Mouse (Mus musculus) intestine, embryonic 16.5 days (tissue): ENCODE results near the gene Olfr1449. TPM values are rescaled to one million over a fixed set of nuclear protein-coding genes. Genes with fewer than 3 reads are reported as not detected.
"Not testable (repeated sequence)": the region's sequence is repeated elsewhere in the genome, so short reads cannot be mapped to it uniquely, and the experiment has no call there.

ENCODE experiments used
- ATAC-seq: fragments of 200-750 bp; cut with Nextera tagmentation; 2 replicates; pipeline ENCODE4 v1.8.0; 2017; ENCODE audit warnings: moderate TSS enrichment, moderate library complexity
- H3K27ac ChIP-seq: fragments of 300-500 bp; sonication (generic); 2 replicates; pipeline ENCODE4 v1.5.1; 2014; ENCODE audit warnings: mild to moderate bottlenecking, low read length
- H3K27me3 ChIP-seq: fragments of 300-500 bp; sonication (generic); replicated peaks from 2 replicates; pipeline ENCODE4 v1.6.1; 2014; ENCODE audit warnings: low read length, control low read depth, mixed read lengths; ENCODE audit not compliant: control insufficient read depth, insufficient read depth
- H3K36me3 ChIP-seq: fragments of 300-500 bp; sonication (generic); 2 replicates; pipeline ENCODE4 v1.6.1; 2014; ENCODE audit warnings: low read length, control low read depth; ENCODE audit not compliant: control insufficient read depth, insufficient read depth
- H3K4me1 ChIP-seq: fragments of 300-500 bp; sonication (generic); 2 replicates; pipeline ENCODE4 v1.6.1; 2014; ENCODE audit warnings: low read length, control low read depth, mixed read lengths; ENCODE audit not compliant: control insufficient read depth, insufficient read depth
- H3K4me2 ChIP-seq: fragments of 300-500 bp; sonication (generic); 2 replicates; pipeline ENCODE4 v1.6.1; 2014; ENCODE audit warnings: low read depth, low read length, control low read depth
- H3K4me3 ChIP-seq: fragments of 300-500 bp; sonication (generic); 2 replicates; pipeline ENCODE4 v1.5.1; 2014; ENCODE audit warnings: mild to moderate bottlenecking, low read length
- H3K9ac ChIP-seq: fragments of 300-500 bp; sonication (generic); 2 replicates; pipeline ENCODE4 v1.6.1; 2014; ENCODE audit warnings: low read depth, low read length
- H3K9me3 ChIP-seq: fragments of 300-500 bp; sonication (generic); 2 replicates; pipeline ENCODE4 v1.6.1; 2016; ENCODE audit warnings: low read length, control low read depth; ENCODE audit not compliant: control insufficient read depth
- WGBS: fragments of 180-500 bp; shearing (Covaris S2); extraction: QIAGEN DNeasy Blood & Tissue Kit; methylation state at CpG from one replicate; pipeline ENCODE4 v1.1.7; 2014; 5-methylcytosine and 5-hydroxymethylcytosine counted together
- polyA plus RNA-seq: library from polyadenylated mRNA; unstranded; fragments of >200 nt; fragmentation: Nextera tagmentation; extraction: Ambion mirVana; gene quantifications from 2 replicates; pipeline ENCODE4 v1.2.1, GENCODE M21; 2015

Olfr1449 gene
- polyA plus RNA-seq, result not detected in 2 replicates

- no peaks in the 10 kb centered on the region for H3K36me3 ChIP-seq
- no peaks in the 10 kb centered on the region for H3K4me1 ChIP-seq
- H3K9me3 ChIP-seq, result no peaks in the 10 kb centered on the region
- ATAC-seq, result no peak
- H3K27ac ChIP-seq, result no peak within 1 kb of the TSS
- no peak within 1 kb of the TSS for H3K9ac ChIP-seq
- H3K27me3 ChIP-seq, result no peaks in the 10 kb centered on the region
- H3K4me2 ChIP-seq, result no peak within 1 kb of the TSS
- no peak within 1 kb of the TSS for H3K4me3 ChIP-seq
Observed at GRCm38 (mm10) chr19:12930540-12930939, at the start of gene Olfr1449. TSS of gene Olfr1449 (plus strand) at chr19:12930840.

GRCm38 (mm10) chr19:12883555-12883954, 47.1 kb upstream of the Olfr1449 start, which contains the start of gene Olfr1445:
TSS of gene Olfr1445 (plus strand) at chr19:12883855.
- no peaks in the 10 kb centered on the region for H3K4me1 ChIP-seq
- H3K27me3 ChIP-seq, result no peaks in the 10 kb centered on the region
- H3K4me3 ChIP-seq, result no peak within 1 kb of the TSS
- 85% methylated on average over 2 of the region's 2 CpGs for WGBS
- no peak within 1 kb of the TSS for H3K4me2 ChIP-seq
- ATAC-seq, result no peak
- no peak within 1 kb of the TSS for H3K9ac ChIP-seq
- no peaks in the 10 kb centered on the region for H3K9me3 ChIP-seq
- no peak within 1 kb of the TSS for H3K27ac ChIP-seq
- no peaks in the 10 kb centered on the region for H3K36me3 ChIP-seq

- Histone ChIP-seq H3K4me2 (no peak within 1 kb of the TSS), H3K9me3 (no peaks in the 10 kb centered on the region), H3K27me3 (no peaks in the 10 kb centered on the region), H3K9ac (no peak within 1 kb of the TSS), H3K36me3 (no peaks in the 10 kb centered on the region), H3K4me3 (no peak within 1 kb of the TSS), H3K27ac (no peak within 1 kb of the TSS), H3K4me1 (no peaks in the 10 kb centered on the region)
- no peak for ATAC-seq
- 77% methylated on average over 1 of the region's 1 CpGs for WGBS
Observed at GRCm38 (mm10) chr19:12893424-12893823, 37.2 kb upstream of the Olfr1449 start, which contains the start of gene Olfr1446. TSS of gene Olfr1446 (minus strand) at chr19:12893524.

GRCm38 (mm10) chr19:12903643-12904042, 27.0 kb upstream of the Olfr1449 start, which contains the start of gene Olfr1447:
TSS of gene Olfr1447 (minus strand) at chr19:12903743.
- WGBS, result 88% methylated on average over 1 of the region's 1 CpGs
- ATAC-seq, result no peak
- no peak within 1 kb of the TSS for H3K4me2 ChIP-seq

GRCm38 (mm10) chr19:12924319-12924718, 6.3 kb upstream of the Olfr1449 start, which contains the start of gene Olfr1448:
TSS of gene Olfr1448 (minus strand) at chr19:12924419.
- no peaks in the 10 kb centered on the region for H3K36me3 ChIP-seq
- no peak within 1 kb of the TSS for H3K27ac ChIP-seq
- no peaks in the 10 kb centered on the region for H3K27me3 ChIP-seq
- no peak within 1 kb of the TSS for H3K4me3 ChIP-seq
- H3K9ac ChIP-seq, result no peak within 1 kb of the TSS
- no peaks in the 10 kb centered on the region for H3K4me1 ChIP-seq
- H3K4me2 ChIP-seq, result no peak within 1 kb of the TSS
- WGBS, result 74% methylated on average over 1 of the region's 1 CpGs
- no peak for ATAC-seq
- no peaks in the 10 kb centered on the region for H3K9me3 ChIP-seq

More at GRCm38 (mm10) chr19:12903643-12904042, 27.0 kb upstream of the Olfr1449 start, which contains the start of gene Olfr1447:
- H3K4me1 ChIP-seq, result no peaks in the 10 kb centered on the region
- no peaks in the 10 kb centered on the region for H3K36me3 ChIP-seq
- H3K27me3 ChIP-seq, result no peaks in the 10 kb centered on the region
- no peak within 1 kb of the TSS for H3K4me3 ChIP-seq
- H3K9ac ChIP-seq, result no peak within 1 kb of the TSS
- no peaks in the 10 kb centered on the region for H3K9me3 ChIP-seq
- H3K27ac ChIP-seq, result no peak within 1 kb of the TSS

GRCm38 (mm10) chr19:12949958-12950357, 19.3 kb downstream of the Olfr1449 start, which contains the start of gene Olfr1450:
TSS of gene Olfr1450 (plus strand) at chr19:12950258.
- Histone ChIP-seq H3K4me1 (no peaks in the 10 kb centered on the region), H3K36me3 (no peaks in the 10 kb centered on the region), H3K4me3 (no peak within 1 kb of the TSS), H3K9me3 (no peaks in the 10 kb centered on the region), H3K27me3 (no peaks in the 10 kb centered on the region), H3K27ac (no peak within 1 kb of the TSS), H3K9ac (no peak within 1 kb of the TSS), H3K4me2 (no peak within 1 kb of the TSS)
- no peak for ATAC-seq
- WGBS, result 89% methylated on average over 1 of the region's 1 CpGs

GRCm38 (mm10) chr19:12970082-12970481, 39.4 kb downstream of the Olfr1449 start:
- WGBS, result 83% methylated on average over 5 of the region's 5 CpGs
- not testable (repeated sequence) for H3K4me3 ChIP-seq, H3K36me3 ChIP-seq

More at GRCm38 (mm10) chr19:12970082-12970481, 39.4 kb downstream of the Olfr1449 start:
- not testable (repeated sequence) for ATAC-seq, H3K4me2 ChIP-seq, H3K9ac ChIP-seq, H3K27ac ChIP-seq, H3K9me3 ChIP-seq, H3K27me3 ChIP-seq, H3K4me1 ChIP-seq

Other genes with a start within 250 kb of the Olfr1449 start
- gene Keg1, start 235.1 kb upstream of the Olfr1449 start, polyA plus RNA-seq, result 3.4 and 3.7 TPM in 2 replicates
- 0.88 and 1.0 TPM in 2 replicates for gene Cntf, start 165.2 kb upstream of the Olfr1449 start, polyA plus RNA-seq
- gene Zfp91, start 134.7 kb upstream of the Olfr1449 start, polyA plus RNA-seq, result 8.7 and 9.5 TPM in 2 replicates
- gene Lpxn, start 134.6 kb upstream of the Olfr1449 start, polyA plus RNA-seq, result 2.9 and 3.2 TPM in 2 replicates
- gene Gm5244, start 84.2 kb upstream of the Olfr1449 start, polyA plus RNA-seq, result not detected in 2 replicates
- gene Olfr1444, start 73.6 kb upstream of the Olfr1449 start, polyA plus RNA-seq, result not detected in 2 replicates
- not detected in 2 replicates for gene Olfr1445, start 47.0 kb upstream of the Olfr1449 start, polyA plus RNA-seq
- gene Olfr1446, start 37.3 kb upstream of the Olfr1449 start, polyA plus RNA-seq, result not detected in 2 replicates
- not detected in 2 replicates for gene Olfr1447, start 27.1 kb upstream of the Olfr1449 start, polyA plus RNA-seq
- gene Olfr1448, start 6.4 kb upstream of the Olfr1449 start, polyA plus RNA-seq, result not detected in 2 replicates
- not detected in 2 replicates for gene Olfr1450, start 19.4 kb downstream of the Olfr1449 start, polyA plus RNA-seq
- not detected in 2 replicates for gene Olfr1451, start 64.2 kb downstream of the Olfr1449 start, polyA plus RNA-seq
- gene Olfr1453, start 97.5 kb downstream of the Olfr1449 start, polyA plus RNA-seq, result not detected in 2 replicates
- gene Olfr1454, start 129.8 kb downstream of the Olfr1449 start, polyA plus RNA-seq, result not detected in 2 replicates
- gene Olfr1457, start 167.1 kb downstream of the Olfr1449 start, polyA plus RNA-seq, result not detected in 2 replicates
- not detected in 2 replicates for gene Olfr1458, start 175.9 kb downstream of the Olfr1449 start, polyA plus RNA-seq
- gene Olfr1459, start 218.7 kb downstream of the Olfr1449 start, polyA plus RNA-seq, result not detected in 2 replicates
- gene Olfr1461, start 232.2 kb downstream of the Olfr1449 start, polyA plus RNA-seq, result not detected in 2 replicates